Mouse (Mus musculus): ENCODE results near the gene Fkbp7. TPM values are rescaled to one million over a fixed set of nuclear protein-coding genes. Genes with fewer than 3 reads are reported as not detected.
A peak's percentile ranks its signal among the peaks of the same experiment; 100 is the strongest.
"Not testable (repeated sequence)": the region's sequence is repeated elsewhere in the genome, so short reads cannot be mapped to it uniquely, and the experiment has no call there.

Fkbp7 gene
- polyA plus RNA-seq, 1 experiment from 2014 or later, result 20.8 TPM

DNA sequence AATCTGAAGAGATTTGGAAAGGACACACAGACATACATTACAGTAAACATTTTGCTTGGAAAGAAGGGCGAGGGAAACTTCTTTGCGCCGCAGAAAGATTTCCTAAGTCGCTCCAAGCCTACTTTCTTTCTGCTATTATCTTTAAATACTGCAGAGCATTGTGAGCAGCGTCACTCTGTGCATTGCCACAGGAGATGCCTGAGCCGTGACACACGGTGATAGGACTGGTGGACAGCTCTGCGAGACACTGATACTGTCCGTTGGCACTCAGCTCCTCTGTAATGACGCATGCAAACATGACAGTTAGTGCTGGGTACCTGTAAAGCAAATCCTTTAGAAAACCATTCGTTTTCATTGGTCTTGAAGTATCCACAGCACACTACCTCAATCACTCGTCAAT is 42.6 kb downstream of the Fkbp7 start:
- 94% methylated on average over 12 of the region's 12 CpGs for WGBS
- H3K9me3 ChIP-seq (replicated peaks), result no peaks in the 10 kb centered on the region; the same call in 1 of the 2 replicates
- ATAC-seq (ENCODE audit: low FRiP score), result no peak

GRCm38 (mm10) chr2:76622316-76622715 is 50.6 kb downstream of the Fkbp7 start:
- peaks cover 34% of the 10 kb centered on the region for H3K36me3 ChIP-seq
- not testable (repeated sequence) for H3K9ac ChIP-seq (replicated peaks); H3K4me2 ChIP-seq; H3K27me3 ChIP-seq (replicated peaks); ATAC-seq (ENCODE audit: low FRiP score); H3K4me3 ChIP-seq (replicated peaks); H3K27ac ChIP-seq (replicated peaks); H3K9me3 ChIP-seq (replicated peaks); H3K4me1 ChIP-seq
- WGBS, result 98% methylated on average over 2 of the region's 2 CpGs

More for the DNA sequence above, 42.6 kb downstream of the Fkbp7 start:
- Histone ChIP-seq H3K27me3 (replicated peaks) (no peaks in the 10 kb centered on the region), H3K27ac (replicated peaks) (no peak overlapping the region), H3K9ac (replicated peaks) (no peak overlapping the region), H3K4me2 (no peak overlapping the region), H3K4me1 (no peaks in the 10 kb centered on the region), H3K36me3 (peaks cover 85% of the 10 kb centered on the region), H3K4me3 (replicated peaks) (no peak overlapping the region)

DNA sequence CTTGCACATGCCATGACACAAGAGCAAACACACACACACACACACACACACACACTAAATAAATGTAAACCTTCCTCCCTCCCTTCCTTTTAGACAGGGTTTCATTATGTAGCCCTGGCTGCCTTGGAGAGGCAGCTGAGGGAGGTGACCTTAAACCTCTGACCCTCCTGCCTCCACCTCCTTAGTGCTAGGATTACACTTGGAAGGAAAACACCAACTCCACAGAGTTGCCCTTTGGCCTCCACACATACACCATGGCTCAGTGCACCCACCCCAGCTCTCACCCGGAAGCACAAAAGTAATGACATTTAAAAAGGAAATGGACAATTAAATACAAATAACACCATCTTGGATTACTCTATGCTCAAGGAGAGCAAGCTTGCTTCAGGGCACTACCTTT is 51.2 kb downstream of the Fkbp7 start:
- Histone ChIP-seq H3K27ac (replicated peaks) (no peak overlapping the region), H3K27me3 (replicated peaks) (no peaks in the 10 kb centered on the region), H3K4me1 (0 out of 2 replicates have a peak, but pooled peaks cover 2% of the 10 kb centered on the region), H3K4me2 (no peak overlapping the region), H3K36me3 (peaks cover 28% of the 10 kb centered on the region), H3K9me3 (replicated peaks) (no peaks in the 10 kb centered on the region), H3K4me3 (replicated peaks) (no peak overlapping the region), H3K9ac (replicated peaks) (no peak overlapping the region)
- no peak for ATAC-seq (ENCODE audit: low FRiP score)
- WGBS, result 69% methylated on average over 1 of the region's 1 CpGs

- 89% methylated on average over 5 of the region's 5 CpGs for WGBS
- H3K4me1 ChIP-seq, result 0 out of 2 replicates have a peak, but pooled peaks cover 2% of the 10 kb centered on the region
- H3K36me3 ChIP-seq, result peaks cover 14% of the 10 kb centered on the region
- no peak overlapping the region for H3K4me2 ChIP-seq
- no peaks in the 10 kb centered on the region for H3K27me3 ChIP-seq (replicated peaks)
- H3K9ac ChIP-seq (replicated peaks), result no peak overlapping the region
- ATAC-seq (ENCODE audit: low FRiP score), result no peak
- no peaks in the 10 kb centered on the region for H3K9me3 ChIP-seq (replicated peaks)
- H3K27ac ChIP-seq (replicated peaks), result no peak overlapping the region
- no peak overlapping the region for H3K4me3 ChIP-seq (replicated peaks)
Measured at GRCm38 (mm10) chr2:76620188-76620587, 52.7 kb downstream of the Fkbp7 start.

GRCm38 (mm10) chr2:76618078-76618477 is 54.8 kb downstream of the Fkbp7 start:
- Histone ChIP-seq H3K4me3 (replicated peaks) (no peak overlapping the region), H3K27me3 (replicated peaks) (no peaks in the 10 kb centered on the region), H3K27ac (replicated peaks) (no peak overlapping the region), H3K4me1 (0 out of 2 replicates have a peak, but pooled peaks cover 2% of the 10 kb centered on the region), H3K9ac (replicated peaks) (no peak overlapping the region), H3K4me2 (no peak overlapping the region), H3K36me3 (no peaks in the 10 kb centered on the region; the same call in 1 of the 2 replicates), H3K9me3 (replicated peaks) (no peaks in the 10 kb centered on the region)
- ATAC-seq (ENCODE audit: low FRiP score), result peak; percentile 61
- 27% methylated on average over 1 of the region's 1 CpGs for WGBS

Other genes with a start within 250 kb of the Fkbp7 start
- 87.7 and 98.9 TPM in 2 replicates for gene Prkra, start 25.1 kb downstream of the Fkbp7 start, polyA plus RNA-seq (2015; fragmentation: Nextera tagmentation; extraction: Ambion mirVana)
- 0.45 and 0.65 TPM in 2 replicates for gene Pjvk, start 24.6 kb downstream of the Fkbp7 start, polyA plus RNA-seq (2015; fragmentation: Nextera tagmentation; extraction: Ambion mirVana)
- 11.0 and 12.5 TPM in 2 replicates for gene Plekha3, start 2.2 kb upstream of the Fkbp7 start, polyA plus RNA-seq (2015; fragmentation: Nextera tagmentation; extraction: Ambion mirVana)